Mouse (Mus musculus) E14TG2a.4 (cell line): ENCODE measurements around the gene Wfdc8.

Source experiments
- H3K27me3 ChIP-seq: 2 replicates; pipeline ENCODE4 v1.6.1; 2014; ENCODE audit warnings: low read length, control low read depth; ENCODE audit not compliant: insufficient read depth
- H3K36me3 ChIP-seq: 2 replicates; pipeline ENCODE4 v1.6.1; 2014; ENCODE audit warnings: low read length, control low read depth; ENCODE audit not compliant: insufficient read depth
- H3K4me1 ChIP-seq: replicated peaks from 2 replicates; pipeline ENCODE4 v1.6.1; 2014; ENCODE audit warnings: low read depth, low read length, control low read depth
- H3K4me3 ChIP-seq: replicated peaks from 2 replicates; pipeline ENCODE4 v1.5.1; 2014; ENCODE audit warnings: mild to moderate bottlenecking, low read length
- H3K9me3 ChIP-seq: 2 replicates; pipeline ENCODE4 v1.6.1; 2014; ENCODE audit warnings: low read length, control low read depth
- CTCF ChIP-seq: conservative IDR thresholded peaks from 2 replicates; pipeline ENCODE4 v1.5.1; 2014; ENCODE audit warnings: low read length
- NANOG ChIP-seq: IDR thresholded peaks from 2 replicates; pipeline ENCODE4 v1.6.1; 2014; ENCODE audit warnings: borderline replicate concordance, low read length, mixed read lengths
- POU5F1 ChIP-seq: IDR thresholded peaks from 2 replicates; pipeline ENCODE4 v1.6.1; 2014; ENCODE audit warnings: low read length, borderline replicate concordance

Wfdc8 gene

GRCm38 (mm10) chr2:164551502-164551901 is 61.9 kb downstream of the Wfdc8 start:
- Histone ChIP-seq H3K9me3 (no peaks in the 10 kb centered on the region), H3K4me1 (peaks cover 21% of the 10 kb centered on the region), H3K4me3 (no peak overlapping the region), H3K36me3 (no peaks in the 10 kb centered on the region), H3K27me3 (peaks cover 12% of the 10 kb centered on the region)
- TF ChIP-seq POU5F1: no peak
- TF ChIP-seq NANOG: no peak
- no peak for TF ChIP-seq CTCF

- Histone ChIP-seq H3K36me3 (no peaks in the 10 kb centered on the region), H3K4me3 (no peak overlapping the region), H3K4me1 (peaks cover 21% of the 10 kb centered on the region), H3K27me3 (peaks cover 12% of the 10 kb centered on the region), H3K9me3 (no peaks in the 10 kb centered on the region)
- TF ChIP-seq CTCF (no peak), NANOG (no peak), POU5F1 (no peak)
Measured at GRCm38 (mm10) chr2:164550895-164551269, 62.5 kb downstream of the Wfdc8 start.

GRCm38 (mm10) chr2:164549963-164550894 is 63.2 kb downstream of the Wfdc8 start:
- Histone ChIP-seq H3K27me3 (peaks cover 12% of the 10 kb centered on the region), H3K4me1 (peaks cover 21% of the 10 kb centered on the region), H3K4me3 (no peak overlapping the region), H3K36me3 (no peaks in the 10 kb centered on the region), H3K9me3 (no peaks in the 10 kb centered on the region)
- TF ChIP-seq POU5F1 (no peak), NANOG (no peak), CTCF (no peak)

- no peaks in the 10 kb centered on the region for H3K36me3 ChIP-seq
- TF ChIP-seq NANOG: no peak
- H3K9me3 ChIP-seq: no peaks in the 10 kb centered on the region
- peaks cover 15% of the 10 kb centered on the region for H3K27me3 ChIP-seq
- peaks cover 25% of the 10 kb centered on the region for H3K4me1 ChIP-seq
- H3K4me3 ChIP-seq: no peak overlapping the region
Measured at GRCm38 (mm10) chr2:164549338-164549737, 64.1 kb downstream of the Wfdc8 start.
